Mouse (Mus musculus) forebrain, embryonic 16.5 days (tissue): ENCODE measurements around the gene Sowaha. TPM values are rescaled to one million over a fixed set of nuclear protein-coding genes. Genes with fewer than 3 reads are reported as not detected.

Experiments used
- polyA plus RNA-seq: library from polyadenylated mRNA; unstranded; fragments of >200 nt; fragmentation: Nextera tagmentation; extraction: Ambion mirVana; gene quantifications from 2 replicates; pipeline ENCODE4 v1.2.1, GENCODE M21; 2015

Sowaha gene
- polyA plus RNA-seq, 1 experiment from 2014 or later = 2.2 TPM

Other genes with a start within 250 kb of the Sowaha start
- gene Hspa4, start 179.8 kb downstream of the Sowaha start, polyA plus RNA-seq = 52.6 and 55.2 TPM in 2 replicates
- 14.1 and 15.1 TPM in 2 replicates for gene Zcchc10, start 155.6 kb downstream of the Sowaha start, polyA plus RNA-seq
- gene Aff4, start 129.4 kb downstream of the Sowaha start, polyA plus RNA-seq = 62.0 and 68.8 TPM in 2 replicates
- gene Leap2, start 57.1 kb downstream of the Sowaha start, polyA plus RNA-seq = not detected in 2 replicates
- gene Uqcrq, start 49.4 kb downstream of the Sowaha start, polyA plus RNA-seq = 552 and 555 TPM in 2 replicates
- gene Gdf9, start 49.3 kb downstream of the Sowaha start, polyA plus RNA-seq = 3.9 and 4.7 TPM in 2 replicates
- not detected in 2 replicates for gene Gm10447, start 23.2 kb downstream of the Sowaha start, polyA plus RNA-seq
- 2.2 and 2.7 TPM in 2 replicates for gene Shroom1, start 23.1 kb downstream of the Sowaha start, polyA plus RNA-seq
- not detected in 2 replicates for gene Gm9837, start 9.8 kb downstream of the Sowaha start, polyA plus RNA-seq
- not detected in 2 replicates for gene Gm9945, start 108 bp downstream of the Sowaha start, polyA plus RNA-seq
- 23.3 and 25.6 TPM in 2 replicates for gene Sept8, start 39.0 kb upstream of the Sowaha start, polyA plus RNA-seq
- gene Kif3a, start 87.1 kb upstream of the Sowaha start, polyA plus RNA-seq = 268 and 295 TPM in 2 replicates
- 3.0 and 4.7 TPM in 2 replicates for gene Il4, start 138.4 kb upstream of the Sowaha start, polyA plus RNA-seq
- not detected in 2 replicates for gene Il13, start 154.4 kb upstream of the Sowaha start, polyA plus RNA-seq
- gene Rad50, start 227.0 kb upstream of the Sowaha start, polyA plus RNA-seq = 14.8 and 17.1 TPM in 2 replicates
- gene Il5, start 240.5 kb upstream of the Sowaha start, polyA plus RNA-seq = not detected in 2 replicates